Mouse (Mus musculus) kidney, adult 2 months (tissue): ENCODE measurements at regions not wholly inside any gene's neighbourhood (a gene's known extent, or its start where the extent isn't known, plus 50 kb on each side); places are given as distances from the start of the nearest gene placed in this dataset.

Source experiments
- DNase-seq: peaks from one replicate; pipeline ENCODE4 v3.0.0; 2021
- H3K27ac ChIP-seq: fragments of 200-500 bp; 2 replicates; pipeline ENCODE4 v1.5.1; 2012; ENCODE audit warnings: low read depth, low read length, control low read depth, inconsistent platforms; ENCODE audit not compliant: insufficient read depth
- H3K27me3 ChIP-seq: fragments of 200-500 bp; replicated peaks from 2 replicates; pipeline ENCODE4 v1.6.1; 2012; ENCODE audit warnings: mild to moderate bottlenecking, moderate library complexity, low read length, inconsistent platforms; ENCODE audit not compliant: control insufficient read depth, insufficient read depth
- H3K36me3 ChIP-seq: fragments of 200-500 bp; 2 replicates; pipeline ENCODE4 v1.6.1; 2012; ENCODE audit warnings: mild to moderate bottlenecking, moderate library complexity, low read length, inconsistent platforms; ENCODE audit not compliant: control insufficient read depth, insufficient read depth
- H3K4me1 ChIP-seq: fragments of 200-500 bp; 2 replicates; pipeline ENCODE4 v1.6.1; 2011; ENCODE audit warnings: low read length; ENCODE audit not compliant: control insufficient read depth, insufficient read depth
- H3K4me3 ChIP-seq: fragments of 200-500 bp; 2 replicates; pipeline ENCODE4 v1.5.1; 2011; ENCODE audit warnings: mild to moderate bottlenecking, low read depth, low read length, control low read depth; ENCODE audit not compliant: insufficient read depth
- CTCF ChIP-seq: fragments of 200-500 bp; conservative IDR thresholded peaks from 2 replicates; pipeline ENCODE4 v1.5.1; 2011; ENCODE audit warnings: low read depth, mild to moderate bottlenecking, control low read depth, low read length, moderate library complexity, mixed read lengths; ENCODE audit not compliant: insufficient read depth, insufficient read length
- POLR2A ChIP-seq: fragments of 200-500 bp; IDR thresholded peaks from one replicate; pipeline ENCODE4 v1.6.1; 2011; ENCODE audit warnings: low read depth, low read length, control low read depth
- WGBS: fragments of 180-500 bp; shearing (Covaris S2); methylation state at CpG from one replicate; pipeline ENCODE4 v1.1.7; 2018; 5-methylcytosine and 5-hydroxymethylcytosine counted together

- H3K27me3 ChIP-seq = no peaks in the 10 kb centered on the region
- no peaks in the 10 kb centered on the region for H3K4me1 ChIP-seq
- H3K36me3 ChIP-seq = no peaks in the 10 kb centered on the region
- no peak overlapping the region for H3K4me3 ChIP-seq
- no peak for DNase-seq
- no peak overlapping the region for H3K27ac ChIP-seq
- TF ChIP-seq POLR2A (no peak), CTCF (no peak)
- 91% methylated on average over 2 of the region's 2 CpGs for WGBS
Measured at GRCm38 (mm10) chr19:54583574-54583973, 539.6 kb downstream of the Adra2a start.

GRCm38 (mm10) chr19:54584687-54585237, 540.8 kb downstream of the Adra2a start:
- 35% methylated on average over 3 of the region's 3 CpGs for WGBS

GRCm38 (mm10) chr19:54585326-54585725, 541.4 kb downstream of the Adra2a start:
- Histone ChIP-seq H3K4me3 (no peak overlapping the region), H3K36me3 (no peaks in the 10 kb centered on the region), H3K4me1 (no peaks in the 10 kb centered on the region), H3K27me3 (no peaks in the 10 kb centered on the region), H3K27ac (no peak overlapping the region)
- no peak for TF ChIP-seq CTCF
- TF ChIP-seq POLR2A = no peak
- no peak for DNase-seq
- WGBS = 56% methylated on average over 1 of the region's 1 CpGs

More at GRCm38 (mm10) chr19:54584687-54585237, 540.8 kb downstream of the Adra2a start:
- no peak overlapping the region for H3K4me3 ChIP-seq
- no peaks in the 10 kb centered on the region for H3K4me1 ChIP-seq
- no peaks in the 10 kb centered on the region for H3K36me3 ChIP-seq
- H3K27ac ChIP-seq = no peak overlapping the region
- no peak for DNase-seq
- H3K27me3 ChIP-seq = no peaks in the 10 kb centered on the region
- TF ChIP-seq CTCF (no peak), POLR2A (no peak)

- 86% methylated on average over 6 of the region's 6 CpGs for WGBS
- DNase-seq = no peak
- no peaks in the 10 kb centered on the region for H3K36me3 ChIP-seq
Measured at GRCm38 (mm10) chr19:54603345-54603744, 523.7 kb downstream of the Gpam start.

GRCm38 (mm10) chr19:54605346-54605745, 521.7 kb downstream of the Gpam start:
- H3K27me3 ChIP-seq = no peaks in the 10 kb centered on the region
- TF ChIP-seq CTCF (no peak), POLR2A (no peak)
- 70% methylated on average over 1 of the region's 1 CpGs for WGBS
- H3K4me1 ChIP-seq = no peaks in the 10 kb centered on the region
- H3K36me3 ChIP-seq = no peaks in the 10 kb centered on the region
- DNase-seq = no peak
- H3K27ac ChIP-seq = no peak overlapping the region
- H3K4me3 ChIP-seq = no peak overlapping the region

More at GRCm38 (mm10) chr19:54603345-54603744, 523.7 kb downstream of the Gpam start:
- Histone ChIP-seq H3K4me1 (no peaks in the 10 kb centered on the region), H3K4me3 (no peak overlapping the region), H3K27ac (no peak overlapping the region), H3K27me3 (no peaks in the 10 kb centered on the region)
- TF ChIP-seq CTCF (no peak), POLR2A (no peak)

GRCm38 (mm10) chr19:54616924-54617323, 510.1 kb downstream of the Gpam start:
- TF ChIP-seq POLR2A (no peak), CTCF (no peak)
- DNase-seq = peak; percentile 3
- no peaks in the 10 kb centered on the region for H3K27me3 ChIP-seq
- WGBS = 31% methylated on average over 4 of the region's 4 CpGs
- peaks cover 2% of the 10 kb centered on the region; the same call in 1 of the 2 replicates for H3K4me1 ChIP-seq
- no peaks in the 10 kb centered on the region for H3K36me3 ChIP-seq
- H3K4me3 ChIP-seq = no peak overlapping the region
- H3K27ac ChIP-seq = no peak overlapping the region
